Mouse (Mus musculus) stomach, postnatal 0 days (tissue): Measurements from ENCODE around the gene Ttll3. TPM values are rescaled to one million over a fixed set of nuclear protein-coding genes. Genes with fewer than 3 reads are reported as not detected.

Source experiments
- ATAC-seq: fragments of 200-750 bp; cut with Nextera tagmentation; 2 replicates; pipeline ENCODE4 v1.8.0; 2017; ENCODE audit not compliant: low FRiP score, low TSS enrichment
- DNase-seq: peaks from one replicate; pipeline ENCODE4 v3.0.0-alpha.2; 2016; ENCODE audit warnings: low spot score
- H3K27ac ChIP-seq: fragments of 300-500 bp; sonication (generic); replicated peaks from 2 replicates; pipeline ENCODE4 v1.5.1; 2014; ENCODE audit warnings: mild to moderate bottlenecking, control low read depth
- H3K27me3 ChIP-seq: fragments of 300-500 bp; sonication (generic); 2 replicates; pipeline ENCODE4 v1.6.1; 2014; ENCODE audit warnings: low read length; ENCODE audit not compliant: control insufficient read depth, insufficient read depth
- H3K36me3 ChIP-seq: fragments of 300-500 bp; sonication (generic); 2 replicates; pipeline ENCODE4 v1.6.1; 2014; ENCODE audit warnings: low read length, mixed read lengths; ENCODE audit not compliant: control insufficient read depth, insufficient read depth
- H3K4me1 ChIP-seq: fragments of 300-500 bp; sonication (generic); replicated peaks from 2 replicates; pipeline ENCODE4 v1.6.1; 2014; ENCODE audit warnings: antibody characterized with exemption; ENCODE audit not compliant: control insufficient read depth, insufficient read depth
- H3K4me2 ChIP-seq: fragments of 300-500 bp; sonication (generic); replicated peaks from 2 replicates; pipeline ENCODE4 v1.6.1; 2014; ENCODE audit warnings: low read depth, mild to moderate bottlenecking, control low read depth, moderate library complexity
- H3K4me3 ChIP-seq: fragments of 300-500 bp; sonication (generic); 2 replicates; pipeline ENCODE4 v1.5.1; 2014; ENCODE audit warnings: low read depth, low read length, control low read depth
- H3K9ac ChIP-seq: fragments of 300-500 bp; sonication (generic); 2 replicates; pipeline ENCODE4 v1.6.1; 2014; ENCODE audit warnings: mild to moderate bottlenecking, low read length, control low read depth, mixed read lengths
- H3K9me3 ChIP-seq: fragments of 300-500 bp; sonication (generic); 2 replicates; pipeline ENCODE4 v1.6.1; 2016; ENCODE audit warnings: low read length; ENCODE audit not compliant: control insufficient read depth
- CTCF ChIP-seq: IDR thresholded peaks from 2 replicates; pipeline ENCODE4 v1.5.1; 2016; ENCODE audit warnings: antibody characterized with exemption, low read depth, mild to moderate bottlenecking, moderate library complexity
- EP300 ChIP-seq: optimal IDR thresholded peaks from 2 replicates; pipeline ENCODE3; 2016; ENCODE audit warnings: antibody characterized with exemption
- WGBS: fragments of 180-500 bp; shearing (Covaris S2); extraction: QIAGEN DNeasy Blood & Tissue Kit; methylation state at CpG from one replicate; pipeline ENCODE4 v1.1.7; 2014; 5-methylcytosine and 5-hydroxymethylcytosine counted together
- polyA plus RNA-seq: library from polyadenylated mRNA; unstranded; fragments of >200 nt; fragmentation: Nextera tagmentation; extraction: Ambion mirVana; gene quantifications from 2 replicates; pipeline ENCODE4 v1.2.1, GENCODE M21; 2015

Gene Ttll3
- polyA plus RNA-seq, 1 experiment from 2014 or later = 1.2 TPM

GRCm38 (mm10) chr6:113346897-113347296, 42.2 kb upstream of the Ttll3 start:
- peaks cover 3% of the 10 kb centered on the region; the same call in 1 of the 2 replicates for H3K4me1 ChIP-seq

GRCm38 (mm10) chr6:113350538-113350937, 38.5 kb upstream of the Ttll3 start:
- no peak overlapping the region for H3K4me3 ChIP-seq
- TF ChIP-seq EP300 (no peak), CTCF (no peak)

More at GRCm38 (mm10) chr6:113346897-113347296, 42.2 kb upstream of the Ttll3 start:
- H3K27me3 ChIP-seq = no peaks in the 10 kb centered on the region
- no peaks in the 10 kb centered on the region for H3K9me3 ChIP-seq
- H3K4me2 ChIP-seq = no peak overlapping the region
- WGBS = 58% methylated on average over 4 of the region's 4 CpGs
- no peak for DNase-seq
- no peak for ATAC-seq
- no peak overlapping the region for H3K27ac ChIP-seq
- no peak overlapping the region for H3K4me3 ChIP-seq
- H3K9ac ChIP-seq = no peak overlapping the region
- H3K36me3 ChIP-seq = no peaks in the 10 kb centered on the region
- TF ChIP-seq CTCF (no peak), EP300 (no peak)

GRCm38 (mm10) chr6:113351161-113351560, 37.9 kb upstream of the Ttll3 start:
- Histone ChIP-seq H3K9ac (no peak overlapping the region), H3K4me1 (no peaks in the 10 kb centered on the region), H3K4me2 (no peak overlapping the region), H3K27me3 (no peaks in the 10 kb centered on the region), H3K27ac (no peak overlapping the region), H3K9me3 (no peaks in the 10 kb centered on the region), H3K4me3 (no peak overlapping the region), H3K36me3 (no peaks in the 10 kb centered on the region)
- ATAC-seq = no peak
- 73% methylated on average over 1 of the region's 1 CpGs for WGBS
- TF ChIP-seq EP300 (no peak), CTCF (no peak)
- DNase-seq = no peak

More at GRCm38 (mm10) chr6:113350538-113350937, 38.5 kb upstream of the Ttll3 start:
- no peak overlapping the region for H3K27ac ChIP-seq
- ATAC-seq (no peak), DNase-seq (no peak)
- H3K9me3 ChIP-seq = no peaks in the 10 kb centered on the region
- no peaks in the 10 kb centered on the region for H3K27me3 ChIP-seq
- no peaks in the 10 kb centered on the region for H3K36me3 ChIP-seq
- H3K4me1 ChIP-seq = no peaks in the 10 kb centered on the region
- H3K4me2 ChIP-seq = no peak overlapping the region
- no peak overlapping the region for H3K9ac ChIP-seq

GRCm38 (mm10) chr6:113351653-113352052, 37.4 kb upstream of the Ttll3 start:
- H3K27ac ChIP-seq = no peak overlapping the region
- 35% methylated on average over 10 of the region's 10 CpGs for WGBS
- no peaks in the 10 kb centered on the region for H3K27me3 ChIP-seq
- H3K36me3 ChIP-seq = no peaks in the 10 kb centered on the region
- no peak overlapping the region for H3K4me3 ChIP-seq
- TF ChIP-seq EP300 = no peak
- TF ChIP-seq CTCF = no peak
- H3K9me3 ChIP-seq = no peaks in the 10 kb centered on the region
- no peak overlapping the region for H3K4me2 ChIP-seq
- ATAC-seq (no peak), DNase-seq (no peak)
- no peak overlapping the region for H3K9ac ChIP-seq
- no peaks in the 10 kb centered on the region for H3K4me1 ChIP-seq

GRCm38 (mm10) chr6:113352820-113353219, 36.2 kb upstream of the Ttll3 start:
- Histone ChIP-seq H3K9me3 (no peaks in the 10 kb centered on the region), H3K9ac (no peak overlapping the region), H3K4me2 (no peak overlapping the region), H3K4me1 (no peaks in the 10 kb centered on the region), H3K27me3 (no peaks in the 10 kb centered on the region), H3K4me3 (no peak overlapping the region), H3K27ac (no peak overlapping the region), H3K36me3 (no peaks in the 10 kb centered on the region)
- ATAC-seq (no peak), DNase-seq (no peak)
- TF ChIP-seq EP300 (no peak), CTCF (no peak)
- 76% methylated on average over 3 of the region's 3 CpGs for WGBS

- H3K9ac ChIP-seq = no peak overlapping the region
- no peak for DNase-seq
- H3K9me3 ChIP-seq = no peaks in the 10 kb centered on the region
- WGBS = 54% methylated on average over 3 of the region's 3 CpGs
- H3K4me2 ChIP-seq = no peak overlapping the region
- no peak overlapping the region for H3K4me3 ChIP-seq
- H3K4me1 ChIP-seq = no peaks in the 10 kb centered on the region
- TF ChIP-seq EP300 (no peak), CTCF (no peak)
- no peaks in the 10 kb centered on the region for H3K27me3 ChIP-seq
- ATAC-seq = no peak
- H3K27ac ChIP-seq = no peak overlapping the region
- H3K36me3 ChIP-seq = no peaks in the 10 kb centered on the region
These were observed 35.4 kb upstream of the Ttll3 start for GRCm38 (mm10) chr6:113353696-113354095.
